Mouse (Mus musculus) heart, embryonic 16.5 days (tissue): ENCODE data around the gene Zmiz1. TPM values are rescaled to one million over a fixed set of nuclear protein-coding genes. Genes with fewer than 3 reads are reported as not detected.

Experiments
- ATAC-seq: fragments of 200-750 bp; cut with Nextera tagmentation; replicated peaks from 2 replicates; pipeline ENCODE4 v1.8.0; 2017; ENCODE audit warnings: moderate number of reproducible peaks; ENCODE audit not compliant: insufficient read depth, low FRiP score; ENCODE audit errors: extremely low read depth
- H3K27ac ChIP-seq: fragments of 300-500 bp; sonication (generic); 2 replicates; pipeline ENCODE4 v1.5.1; 2014; ENCODE audit warnings: mild to moderate bottlenecking, low read length, control low read depth, moderate library complexity
- H3K27me3 ChIP-seq: fragments of 300-500 bp; sonication (generic); 2 replicates; pipeline ENCODE4 v1.6.1; 2014; ENCODE audit warnings: low read length, mixed read lengths; ENCODE audit not compliant: control insufficient read depth, insufficient read depth
- H3K36me3 ChIP-seq: fragments of 300-500 bp; sonication (generic); 2 replicates; pipeline ENCODE4 v1.6.1; 2014; ENCODE audit not compliant: control insufficient read depth, insufficient read depth
- H3K4me1 ChIP-seq: fragments of 300-500 bp; sonication (generic); 2 replicates; pipeline ENCODE4 v1.6.1; 2014; ENCODE audit warnings: low read length, mixed read lengths; ENCODE audit not compliant: control insufficient read depth, insufficient read depth
- H3K4me2 ChIP-seq: fragments of 300-500 bp; sonication (generic); 2 replicates; pipeline ENCODE4 v1.6.1; 2014; ENCODE audit warnings: low read depth, mild to moderate bottlenecking, control low read depth, low read length
- H3K4me3 ChIP-seq: fragments of 300-500 bp; sonication (generic); 2 replicates; pipeline ENCODE4 v1.5.1; 2014; ENCODE audit warnings: mild to moderate bottlenecking, control low read depth, low read length
- H3K9ac ChIP-seq: fragments of 300-500 bp; sonication (generic); 2 replicates; pipeline ENCODE4 v1.6.1; 2014; ENCODE audit warnings: low read length, control low read depth
- H3K9me3 ChIP-seq: fragments of 300-500 bp; sonication (generic); replicated peaks from 2 replicates; pipeline ENCODE4 v1.6.1; 2016; ENCODE audit warnings: low read length; ENCODE audit not compliant: control insufficient read depth
- WGBS: fragments of 180-500 bp; shearing (Covaris S2); extraction: QIAGEN DNeasy Blood & Tissue Kit; methylation state at CpG from one replicate; pipeline ENCODE4 v1.1.7; 2014; 5-methylcytosine and 5-hydroxymethylcytosine counted together
- polyA plus RNA-seq: library from polyadenylated mRNA; unstranded; fragments of >200 nt; fragmentation: Nextera tagmentation; extraction: Ambion mirVana; gene quantifications from 2 replicates; pipeline ENCODE4 v1.2.1, GENCODE M21; 2015

Zmiz1 gene
- polyA plus RNA-seq, 1 experiment from 2014 or later: 20.6 TPM

GRCm38 (mm10) chr14:25701986-25702385 lies 243.0 kb downstream of the Zmiz1 start:
- Histone ChIP-seq H3K4me2 (no peak overlapping the region), H3K4me1 (peaks cover 2% of the 10 kb centered on the region; the same call in 1 of the 2 replicates), H3K36me3 (peaks cover 33% of the 10 kb centered on the region), H3K27ac (0 out of 2 replicates have a peak overlapping the region, but pooled peaks have one; percentile 27), H3K4me3 (no peak overlapping the region), H3K9me3 (no peaks in the 10 kb centered on the region), H3K9ac (no peak overlapping the region), H3K27me3 (no peaks in the 10 kb centered on the region)
- 0 out of 2 replicates have a peak, but pooled peaks have one; percentile 32 for ATAC-seq

- Histone ChIP-seq H3K27me3 (no peaks in the 10 kb centered on the region), H3K9ac (peak overlapping the region; percentile 46), H3K4me2 (no peak overlapping the region), H3K36me3 (no peaks in the 10 kb centered on the region), H3K4me3 (no peak overlapping the region), H3K27ac (peak overlapping the region; percentile 94), H3K4me1 (peaks cover 48% of the 10 kb centered on the region), H3K9me3 (no peaks in the 10 kb centered on the region)
- no peak for ATAC-seq
- WGBS: 32% methylated on average over 5 of the region's 5 CpGs
These were observed 248.8 kb downstream of the Zmiz1 start for GRCm38 (mm10) chr14:25707691-25708181.

GRCm38 (mm10) chr14:25708451-25708850 lies 249.5 kb downstream of the Zmiz1 start:
- Histone ChIP-seq H3K9ac (peak overlapping the region; percentile 39), H3K4me1 (peaks cover 48% of the 10 kb centered on the region)
- ATAC-seq: peak; percentile 20; the same call in 1 of the 2 replicates

GRCm38 (mm10) chr14:25708917-25709316 lies 249.9 kb downstream of the Zmiz1 start:
- Histone ChIP-seq H3K4me1 (peaks cover 48% of the 10 kb centered on the region), H3K9ac (peak overlapping the region; percentile 39)
- 84% methylated on average over 2 of the region's 2 CpGs for WGBS

More at GRCm38 (mm10) chr14:25708451-25708850, 249.5 kb downstream of the Zmiz1 start:
- Histone ChIP-seq H3K4me3 (no peak overlapping the region), H3K9me3 (no peaks in the 10 kb centered on the region), H3K4me2 (no peak overlapping the region), H3K27me3 (no peaks in the 10 kb centered on the region), H3K36me3 (no peaks in the 10 kb centered on the region), H3K27ac (peak overlapping the region; percentile 94)
- 37% methylated on average over 4 of the region's 4 CpGs for WGBS

GRCm38 (mm10) chr14:25710073-25710472 lies 251.1 kb downstream of the Zmiz1 start:
- peak overlapping the region; percentile 58 for H3K9ac ChIP-seq
- no peak overlapping the region for H3K4me2 ChIP-seq
- H3K27me3 ChIP-seq: no peaks in the 10 kb centered on the region
- 0 out of 2 replicates have a peak, but pooled peaks have one; percentile 10 for ATAC-seq
- no peaks in the 10 kb centered on the region for H3K9me3 ChIP-seq
- WGBS: 12% methylated on average over 4 of the region's 4 CpGs
- 0 out of 2 replicates have a peak, but pooled peaks cover 8% of the 10 kb centered on the region for H3K36me3 ChIP-seq
- H3K4me3 ChIP-seq: no peak overlapping the region
- peak overlapping the region; percentile 94 for H3K27ac ChIP-seq
- H3K4me1 ChIP-seq: peaks cover 48% of the 10 kb centered on the region

More at GRCm38 (mm10) chr14:25708917-25709316, 249.9 kb downstream of the Zmiz1 start:
- H3K4me3 ChIP-seq: no peak overlapping the region
- no peak for ATAC-seq
- H3K9me3 ChIP-seq: no peaks in the 10 kb centered on the region
- no peak overlapping the region for H3K4me2 ChIP-seq
- no peaks in the 10 kb centered on the region for H3K27me3 ChIP-seq
- H3K27ac ChIP-seq: peak overlapping the region; percentile 94
- no peaks in the 10 kb centered on the region for H3K36me3 ChIP-seq

- no peaks in the 10 kb centered on the region for H3K27me3 ChIP-seq
- peaks cover 10% of the 10 kb centered on the region; the same call in 1 of the 2 replicates for H3K36me3 ChIP-seq
- peaks cover 48% of the 10 kb centered on the region for H3K4me1 ChIP-seq
- no peak overlapping the region for H3K4me3 ChIP-seq
- H3K9ac ChIP-seq: peak overlapping the region; percentile 58
- H3K9me3 ChIP-seq: no peaks in the 10 kb centered on the region
- no peak overlapping the region for H3K4me2 ChIP-seq
- 0 out of 2 replicates have a peak, but pooled peaks have one; percentile 6 for ATAC-seq
- peak overlapping the region; percentile 94 for H3K27ac ChIP-seq
- 26% methylated on average over 4 of the region's 4 CpGs for WGBS
These were observed 251.7 kb downstream of the Zmiz1 start for GRCm38 (mm10) chr14:25710681-25711080.

- 18% methylated on average over 7 of the region's 7 CpGs for WGBS
- no peaks in the 10 kb centered on the region for H3K9me3 ChIP-seq
- ATAC-seq: peak; percentile 79
- no peak overlapping the region for H3K4me3 ChIP-seq
- peak overlapping the region; percentile 94 for H3K27ac ChIP-seq
- peak overlapping the region; percentile 58; the same call in 1 of the 2 replicates for H3K9ac ChIP-seq
- no peaks in the 10 kb centered on the region for H3K27me3 ChIP-seq
- H3K4me1 ChIP-seq: peaks cover 48% of the 10 kb centered on the region
- H3K4me2 ChIP-seq: no peak overlapping the region; the same call in 1 of the 2 replicates
- H3K36me3 ChIP-seq: peaks cover 15% of the 10 kb centered on the region
These were observed 252.2 kb downstream of the Zmiz1 start for GRCm38 (mm10) chr14:25711177-25711576.

GRCm38 (mm10) chr14:25711602-25712001 lies 252.6 kb downstream of the Zmiz1 start:
- H3K4me2 ChIP-seq: peak overlapping the region; percentile 16; the same call in 1 of the 2 replicates
- H3K4me3 ChIP-seq: no peak overlapping the region
- H3K27ac ChIP-seq: peak overlapping the region; percentile 94
- no peaks in the 10 kb centered on the region for H3K27me3 ChIP-seq
- no peaks in the 10 kb centered on the region for H3K9me3 ChIP-seq
- peaks cover 48% of the 10 kb centered on the region for H3K4me1 ChIP-seq
- 37% methylated on average over 8 of the region's 8 CpGs for WGBS
- H3K36me3 ChIP-seq: peaks cover 16% of the 10 kb centered on the region
- H3K9ac ChIP-seq: peak overlapping the region; percentile 47; the same call in 1 of the 2 replicates
- ATAC-seq: peak; percentile 12

GRCm38 (mm10) chr14:25713443-25713842 lies 254.5 kb downstream of the Zmiz1 start:
- WGBS: 33% methylated on average over 4 of the region's 4 CpGs
- Histone ChIP-seq H3K36me3 (peaks cover 16% of the 10 kb centered on the region), H3K27ac (no peak overlapping the region; the same call in 1 of the 2 replicates), H3K4me2 (no peak overlapping the region), H3K9me3 (no peaks in the 10 kb centered on the region), H3K27me3 (no peaks in the 10 kb centered on the region), H3K4me1 (peaks cover 47% of the 10 kb centered on the region), H3K9ac (peak overlapping the region; percentile 15; the same call in 1 of the 2 replicates), H3K4me3 (no peak overlapping the region)
- ATAC-seq: no peak
